Mouse (Mus musculus) small intestine, adult 2 months (tissue): ENCODE measurements around the gene Prom2. TPM values are rescaled to one million over a fixed set of nuclear protein-coding genes. Genes with fewer than 3 reads are reported as not detected.

Experiments used
- H3K27ac ChIP-seq: fragments of 200-500 bp; 2 replicates; pipeline ENCODE4 v1.5.1; 2012; ENCODE audit warnings: low read depth, low read length, control low read depth, inconsistent platforms; ENCODE audit not compliant: insufficient read depth
- H3K27me3 ChIP-seq: fragments of 200-500 bp; 2 replicates; pipeline ENCODE4 v1.6.1; 2012; ENCODE audit warnings: mild to moderate bottlenecking, moderate library complexity, low read length, inconsistent platforms; ENCODE audit not compliant: control insufficient read depth, insufficient read depth
- H3K36me3 ChIP-seq: fragments of 200-500 bp; 2 replicates; pipeline ENCODE4 v1.6.1; 2012; ENCODE audit warnings: mild to moderate bottlenecking, low read length, control low read depth, inconsistent platforms; ENCODE audit not compliant: control insufficient read depth, insufficient read depth
- H3K4me1 ChIP-seq: fragments of 200-500 bp; 2 replicates; pipeline ENCODE4 v1.6.1; 2012; ENCODE audit warnings: low read length, inconsistent platforms, mixed read lengths; ENCODE audit not compliant: control insufficient read depth, insufficient read depth, insufficient read length
- H3K4me3 ChIP-seq: fragments of 200-500 bp; 2 replicates; pipeline ENCODE4 v1.5.1; 2012; ENCODE audit warnings: low read depth, mild to moderate bottlenecking, control low read depth, inconsistent platforms, low read length, moderate library complexity
- CTCF ChIP-seq: fragments of 200-500 bp; IDR thresholded peaks from 2 replicates; pipeline ENCODE4 v1.5.1; 2012; ENCODE audit warnings: low read depth, mild to moderate bottlenecking, control low read depth, inconsistent platforms, low read length, moderate library complexity, mixed read lengths; ENCODE audit not compliant: insufficient replicate concordance, insufficient read length; ENCODE audit errors: extremely low read depth
- POLR2A ChIP-seq: fragments of 200-500 bp; IDR thresholded peaks from 2 replicates; pipeline ENCODE4 v1.6.1; 2012; ENCODE audit warnings: low read depth, mild to moderate bottlenecking, control low read depth, inconsistent platforms, low read length, moderate library complexity
- WGBS: fragments of 180-500 bp; shearing (Covaris S2); methylation state at CpG from one replicate; pipeline ENCODE4 v1.1.7; 2018; 5-methylcytosine and 5-hydroxymethylcytosine counted together
- polyA plus RNA-seq: library from polyadenylated mRNA; depleted of rRNA; stranded (reverse); fragments of >200 nt; gene quantifications from 2 replicates; pipeline ENCODE4 v1.2.3, GENCODE M21; 2012

The Prom2 gene
- polyA plus RNA-seq, 1 experiment, result 0.71 TPM

GRCm38 (mm10) chr2:127506131-127506632 is 35.1 kb downstream of the Prom2 start:
- no peaks in the 10 kb centered on the region for H3K27me3 ChIP-seq
- 64% methylated on average over 6 of the region's 6 CpGs for WGBS
- H3K36me3 ChIP-seq, result no peaks in the 10 kb centered on the region
- no peak for TF ChIP-seq CTCF
- no peak for TF ChIP-seq POLR2A
- no peak overlapping the region for H3K27ac ChIP-seq
- H3K4me3 ChIP-seq, result no peak overlapping the region
- no peaks in the 10 kb centered on the region for H3K4me1 ChIP-seq

- Histone ChIP-seq H3K27ac (no peak overlapping the region), H3K4me3 (no peak overlapping the region), H3K36me3 (no peaks in the 10 kb centered on the region), H3K4me1 (no peaks in the 10 kb centered on the region), H3K27me3 (no peaks in the 10 kb centered on the region)
- TF ChIP-seq POLR2A (no peak), CTCF (no peak)
- WGBS, result 37% methylated on average over 4 of the region's 4 CpGs
These were observed 36.1 kb downstream of the Prom2 start for GRCm38 (mm10) chr2:127505196-127505595.

- 65% methylated on average over 8 of the region's 8 CpGs for WGBS
- H3K4me1 ChIP-seq, result no peaks in the 10 kb centered on the region
These were observed 37.3 kb downstream of the Prom2 start for GRCm38 (mm10) chr2:127503751-127504549.

GRCm38 (mm10) chr2:127501061-127501460 is 40.2 kb downstream of the Prom2 start:
- H3K27ac ChIP-seq, result no peak overlapping the region
- WGBS, result 42% methylated on average over 7 of the region's 7 CpGs

More at GRCm38 (mm10) chr2:127503751-127504549, 37.3 kb downstream of the Prom2 start:
- Histone ChIP-seq H3K27me3 (no peaks in the 10 kb centered on the region), H3K4me3 (no peak overlapping the region), H3K27ac (no peak overlapping the region), H3K36me3 (no peaks in the 10 kb centered on the region)
- TF ChIP-seq CTCF, result no peak
- TF ChIP-seq POLR2A, result no peak

GRCm38 (mm10) chr2:127498750-127499149 is 42.5 kb downstream of the Prom2 start:
- H3K4me3 ChIP-seq, result no peak overlapping the region
- TF ChIP-seq POLR2A (no peak), CTCF (no peak)
- no peak overlapping the region for H3K27ac ChIP-seq
- H3K36me3 ChIP-seq, result no peaks in the 10 kb centered on the region
- no peaks in the 10 kb centered on the region for H3K4me1 ChIP-seq
- WGBS, result 73% methylated on average over 8 of the region's 8 CpGs
- no peaks in the 10 kb centered on the region for H3K27me3 ChIP-seq

More at GRCm38 (mm10) chr2:127501061-127501460, 40.2 kb downstream of the Prom2 start:
- H3K36me3 ChIP-seq, result no peaks in the 10 kb centered on the region
- H3K4me3 ChIP-seq, result no peak overlapping the region
- no peaks in the 10 kb centered on the region for H3K4me1 ChIP-seq
- H3K27me3 ChIP-seq, result no peaks in the 10 kb centered on the region
- TF ChIP-seq CTCF (peak; percentile 76; the same call in 1 of the 2 replicates), POLR2A (no peak)

- H3K27ac ChIP-seq, result no peak overlapping the region
- WGBS, result 72% methylated on average over 1 of the region's 1 CpGs
These were observed 44.9 kb downstream of the Prom2 start for GRCm38 (mm10) chr2:127496321-127496720.

GRCm38 (mm10) chr2:127484476-127485170 is 56.6 kb downstream of the Prom2 start:
- Histone ChIP-seq H3K27ac (no peak overlapping the region), H3K36me3 (no peaks in the 10 kb centered on the region), H3K4me3 (no peak overlapping the region; the same call in 1 of the 2 replicates), H3K4me1 (peaks cover 4% of the 10 kb centered on the region), H3K27me3 (peaks cover 22% of the 10 kb centered on the region)
- no peak for TF ChIP-seq POLR2A
- no peak for TF ChIP-seq CTCF
- 10% methylated on average over 19 of the region's 19 CpGs for WGBS

More at GRCm38 (mm10) chr2:127496321-127496720, 44.9 kb downstream of the Prom2 start:
- Histone ChIP-seq H3K36me3 (no peaks in the 10 kb centered on the region), H3K4me1 (no peaks in the 10 kb centered on the region), H3K27me3 (no peaks in the 10 kb centered on the region), H3K4me3 (no peak overlapping the region)
- TF ChIP-seq POLR2A (no peak), CTCF (no peak)
